Mouse (Mus musculus) lung, embryonic 15.5 days (tissue): ENCODE measurements around the gene Hdgfl3. TPM values are rescaled to one million over a fixed set of nuclear protein-coding genes. Genes with fewer than 3 reads are reported as not detected.

Experiments
- ATAC-seq: fragments of 200-750 bp; cut with Nextera tagmentation; 2 replicates; pipeline ENCODE4 v1.8.0; 2017; ENCODE audit warnings: moderate number of reproducible peaks, borderline replicate concordance; ENCODE audit not compliant: low FRiP score, low TSS enrichment; ENCODE audit errors: extremely low read depth
- H3K27ac ChIP-seq: fragments of 300-500 bp; sonication (generic); 2 replicates; pipeline ENCODE4 v1.5.1; 2015; ENCODE audit warnings: moderate library complexity, mild to moderate bottlenecking, inconsistent platforms
- H3K27me3 ChIP-seq: fragments of 300-500 bp; sonication (generic); 2 replicates; pipeline ENCODE4 v1.6.1; 2015; ENCODE audit warnings: inconsistent platforms
- H3K36me3 ChIP-seq: fragments of 300-500 bp; sonication (generic); 2 replicates; pipeline ENCODE4 v1.6.1; 2015; ENCODE audit warnings: inconsistent platforms
- H3K4me1 ChIP-seq: fragments of 300-500 bp; sonication (generic); 2 replicates; pipeline ENCODE4 v1.6.1; 2015; ENCODE audit warnings: inconsistent platforms
- H3K4me2 ChIP-seq: fragments of 300-500 bp; sonication (generic); 2 replicates; pipeline ENCODE4 v1.6.1; 2015; ENCODE audit warnings: inconsistent platforms, mild to moderate bottlenecking, moderate library complexity
- H3K4me3 ChIP-seq: fragments of 300-500 bp; sonication (generic); 2 replicates; pipeline ENCODE4 v1.5.1; 2015; ENCODE audit warnings: mild to moderate bottlenecking, inconsistent platforms
- H3K9ac ChIP-seq: fragments of 300-500 bp; sonication (generic); 2 replicates; pipeline ENCODE4 v1.6.1; 2015; ENCODE audit warnings: inconsistent platforms
- H3K9me3 ChIP-seq: fragments of 300-500 bp; sonication (generic); 2 replicates; pipeline ENCODE4 v1.6.1; 2016; ENCODE audit warnings: inconsistent platforms
- WGBS: fragments of 180-500 bp; shearing (Covaris S2); methylation state at CpG from one replicate; pipeline ENCODE4 v1.1.7; 2015; 5-methylcytosine and 5-hydroxymethylcytosine counted together
- polyA plus RNA-seq: library from polyadenylated mRNA; unstranded; fragments of >200 nt; fragmentation: Nextera tagmentation; extraction: Ambion mirVana; gene quantifications from 2 replicates; pipeline ENCODE4 v1.2.1, GENCODE M21; 2015

Hdgfl3 gene
- 8.7 and 9.1 TPM in 2 replicates for polyA plus RNA-seq

GRCm38 (mm10) chr7:81934267-81934745, at the start of gene Hdgfl3:
Hdgfl3 (minus strand) TSS chr7:81934473.
- H3K4me1 ChIP-seq, result peaks cover 13% of the 10 kb centered on the region
- H3K9me3 ChIP-seq, result no peaks in the 10 kb centered on the region
- peaks cover 52% of the 10 kb centered on the region for H3K27me3 ChIP-seq
- H3K27ac ChIP-seq, result peak within 1 kb of the TSS; percentile 77
- under 1% methylated on average over 41 of the region's 63 CpGs for WGBS
- peak within 1 kb of the TSS; percentile 60 for H3K4me3 ChIP-seq
- peak; percentile 87 for ATAC-seq
- peak within 1 kb of the TSS; percentile 89 for H3K4me2 ChIP-seq
- no peaks in the 10 kb centered on the region for H3K36me3 ChIP-seq
- H3K9ac ChIP-seq, result peak within 1 kb of the TSS; percentile 58

- Histone ChIP-seq H3K9ac (no peak overlapping the region), H3K4me2 (no peak overlapping the region), H3K9me3 (no peaks in the 10 kb centered on the region), H3K4me3 (no peak overlapping the region), H3K27me3 (peaks cover 20% of the 10 kb centered on the region), H3K36me3 (no peaks in the 10 kb centered on the region), H3K4me1 (no peaks in the 10 kb centered on the region), H3K27ac (no peak overlapping the region)
- 55% methylated on average over 6 of the region's 6 CpGs for WGBS
- ATAC-seq, result no peak
These were observed 49.4 kb upstream of the Hdgfl3 start for GRCm38 (mm10) chr7:81983651-81984050.

GRCm38 (mm10) chr7:81978304-81978703, 44.0 kb upstream of the Hdgfl3 start:
- ATAC-seq, result no peak
- 51% methylated on average over 8 of the region's 8 CpGs for WGBS
- H3K4me1 ChIP-seq, result no peaks in the 10 kb centered on the region
- H3K36me3 ChIP-seq, result no peaks in the 10 kb centered on the region
- H3K27me3 ChIP-seq, result no peaks in the 10 kb centered on the region
- H3K9ac ChIP-seq, result no peak overlapping the region
- no peak overlapping the region for H3K4me3 ChIP-seq
- H3K9me3 ChIP-seq, result no peaks in the 10 kb centered on the region
- no peak overlapping the region for H3K4me2 ChIP-seq
- H3K27ac ChIP-seq, result no peak overlapping the region

GRCm38 (mm10) chr7:81974616-81975015, 40.3 kb upstream of the Hdgfl3 start:
- Histone ChIP-seq H3K36me3 (no peaks in the 10 kb centered on the region), H3K4me3 (no peak overlapping the region), H3K9ac (no peak overlapping the region), H3K4me2 (no peak overlapping the region), H3K9me3 (no peaks in the 10 kb centered on the region), H3K27ac (no peak overlapping the region), H3K27me3 (no peaks in the 10 kb centered on the region), H3K4me1 (no peaks in the 10 kb centered on the region)
- 86% methylated on average over 10 of the region's 10 CpGs for WGBS
- ATAC-seq, result no peak

GRCm38 (mm10) chr7:81973939-81974338, 39.7 kb upstream of the Hdgfl3 start:
- Histone ChIP-seq H3K4me3 (no peak overlapping the region), H3K9ac (no peak overlapping the region), H3K9me3 (no peaks in the 10 kb centered on the region), H3K36me3 (no peaks in the 10 kb centered on the region), H3K27me3 (no peaks in the 10 kb centered on the region), H3K4me1 (no peaks in the 10 kb centered on the region), H3K27ac (no peak overlapping the region), H3K4me2 (no peak overlapping the region)
- ATAC-seq, result no peak
- 90% methylated on average over 12 of the region's 12 CpGs for WGBS

- Histone ChIP-seq H3K27me3 (no peaks in the 10 kb centered on the region), H3K4me1 (no peaks in the 10 kb centered on the region), H3K36me3 (no peaks in the 10 kb centered on the region), H3K9me3 (no peaks in the 10 kb centered on the region), H3K4me2 (no peak overlapping the region), H3K4me3 (no peak overlapping the region), H3K27ac (no peak overlapping the region), H3K9ac (no peak overlapping the region)
- WGBS, result 92% methylated on average over 5 of the region's 5 CpGs
- ATAC-seq, result no peak
These were observed 39.1 kb upstream of the Hdgfl3 start for GRCm38 (mm10) chr7:81973339-81973738.

- no peaks in the 10 kb centered on the region for H3K27me3 ChIP-seq
- no peaks in the 10 kb centered on the region for H3K9me3 ChIP-seq
- H3K4me2 ChIP-seq, result no peak overlapping the region
- no peak overlapping the region for H3K9ac ChIP-seq
- no peaks in the 10 kb centered on the region for H3K4me1 ChIP-seq
- no peak overlapping the region for H3K4me3 ChIP-seq
- no peaks in the 10 kb centered on the region for H3K36me3 ChIP-seq
- WGBS, result 72% methylated on average over 6 of the region's 6 CpGs
- no peak for ATAC-seq
- no peak overlapping the region for H3K27ac ChIP-seq
These were observed 34.7 kb upstream of the Hdgfl3 start for GRCm38 (mm10) chr7:81968975-81969374.

GRCm38 (mm10) chr7:81968451-81968850, 34.2 kb upstream of the Hdgfl3 start:
- Histone ChIP-seq H3K27me3 (no peaks in the 10 kb centered on the region), H3K4me2 (no peak overlapping the region), H3K9me3 (no peaks in the 10 kb centered on the region), H3K36me3 (no peaks in the 10 kb centered on the region), H3K4me1 (no peaks in the 10 kb centered on the region), H3K9ac (no peak overlapping the region), H3K27ac (no peak overlapping the region), H3K4me3 (no peak overlapping the region)
- 77% methylated on average over 4 of the region's 4 CpGs for WGBS
- no peak for ATAC-seq

- ATAC-seq, result no peak
- Histone ChIP-seq H3K36me3 (no peaks in the 10 kb centered on the region), H3K27me3 (no peaks in the 10 kb centered on the region), H3K9ac (no peak overlapping the region), H3K4me3 (no peak overlapping the region), H3K27ac (no peak overlapping the region), H3K9me3 (no peaks in the 10 kb centered on the region), H3K4me1 (no peaks in the 10 kb centered on the region), H3K4me2 (no peak overlapping the region)
- 70% methylated on average over 5 of the region's 5 CpGs for WGBS
These were observed 31.9 kb upstream of the Hdgfl3 start for GRCm38 (mm10) chr7:81966195-81966594.

- H3K4me2 ChIP-seq, result no peak overlapping the region
- ATAC-seq, result no peak
- H3K9me3 ChIP-seq, result no peaks in the 10 kb centered on the region
- 0% methylated on average over 3 of the region's 3 CpGs for WGBS
- H3K27me3 ChIP-seq, result peaks cover 8% of the 10 kb centered on the region; the same call in 1 of the 2 replicates
- H3K4me3 ChIP-seq, result no peak overlapping the region
- no peak overlapping the region for H3K27ac ChIP-seq
- H3K4me1 ChIP-seq, result no peaks in the 10 kb centered on the region
- no peak overlapping the region for H3K9ac ChIP-seq
- no peaks in the 10 kb centered on the region for H3K36me3 ChIP-seq
These were observed 25.4 kb upstream of the Hdgfl3 start for GRCm38 (mm10) chr7:81959704-81960103.

GRCm38 (mm10) chr7:81954208-81954846, 20.1 kb upstream of the Hdgfl3 start:
- Histone ChIP-seq H3K27ac (no peak overlapping the region), H3K4me3 (no peak overlapping the region), H3K9ac (no peak overlapping the region), H3K9me3 (no peaks in the 10 kb centered on the region), H3K4me1 (no peaks in the 10 kb centered on the region), H3K36me3 (no peaks in the 10 kb centered on the region), H3K27me3 (peaks cover 8% of the 10 kb centered on the region; the same call in 1 of the 2 replicates), H3K4me2 (no peak overlapping the region)
- ATAC-seq, result no peak

- 62% methylated on average over 2 of the region's 2 CpGs for WGBS
- H3K27me3 ChIP-seq, result no peaks in the 10 kb centered on the region
- no peak overlapping the region for H3K4me3 ChIP-seq
- H3K4me1 ChIP-seq, result no peaks in the 10 kb centered on the region
- H3K27ac ChIP-seq, result no peak overlapping the region
- no peak for ATAC-seq
- H3K9ac ChIP-seq, result no peak overlapping the region
- H3K9me3 ChIP-seq, result no peaks in the 10 kb centered on the region
- no peaks in the 10 kb centered on the region for H3K36me3 ChIP-seq
- no peak overlapping the region for H3K4me2 ChIP-seq
These were observed 16.2 kb upstream of the Hdgfl3 start for GRCm38 (mm10) chr7:81950499-81950898.
